Mouse (Mus musculus): ENCODE results near the gene Sv2c.
"Not testable (repeated sequence)": the region's sequence is repeated elsewhere in the genome, so short reads cannot be mapped to it uniquely, and the experiment has no call there.

Sv2c gene

GRCm38 (mm10) chr13:96132401-96132816 is at the start of gene Sv2c:
Gene Sv2c, minus strand, starts transcription at chr13:96132577.
- DNase-seq = peak; percentile 38 to 65

GRCm38 (mm10) chr13:96180671-96181161 is 48.3 kb upstream of the Sv2c start:
- DNase-seq = no peak

- peak in 1 of 2 experiments; percentile 27 for DNase-seq
Measured at GRCm38 (mm10) chr13:96175591-96176212, 43.3 kb upstream of the Sv2c start.

GRCm38 (mm10) chr13:96173686-96174085 is 41.3 kb upstream of the Sv2c start:
- DNase-seq = no peak

GRCm38 (mm10) chr13:96172290-96172689 is 39.9 kb upstream of the Sv2c start:
- no peak for DNase-seq

- no peak for DNase-seq
Measured at GRCm38 (mm10) chr13:96168991-96169665, 36.8 kb upstream of the Sv2c start.

- no peak for DNase-seq
Measured at GRCm38 (mm10) chr13:96166593-96166992, 34.2 kb upstream of the Sv2c start.

GRCm38 (mm10) chr13:96133363-96134100 is 1.2 kb upstream of the Sv2c start:
- no peak for DNase-seq

GRCm38 (mm10) chr13:96132833-96133232 is 456 bp upstream of the Sv2c start:
- no peak for DNase-seq

- DNase-seq = no peak
Measured at GRCm38 (mm10) chr13:96131911-96132310, 466 bp downstream of the Sv2c start.

- DNase-seq = peak; percentile 6 to 46
Measured at GRCm38 (mm10) chr13:96131050-96131449, 1.3 kb downstream of the Sv2c start.

- no peak for DNase-seq
Measured at GRCm38 (mm10) chr13:96129081-96129480, 3.3 kb downstream of the Sv2c start.

GRCm38 (mm10) chr13:96126669-96127068 is 5.7 kb downstream of the Sv2c start:
- DNase-seq = no peak

GRCm38 (mm10) chr13:96125011-96125410 is 7.4 kb downstream of the Sv2c start:
- DNase-seq = no peak

GRCm38 (mm10) chr13:96112711-96113110 is 19.7 kb downstream of the Sv2c start:
- DNase-seq = no peak

- DNase-seq = no peak
Measured at GRCm38 (mm10) chr13:96110767-96111166, 21.6 kb downstream of the Sv2c start.

GRCm38 (mm10) chr13:96106367-96106766 is 26.0 kb downstream of the Sv2c start:
- no peak for DNase-seq

GRCm38 (mm10) chr13:96090929-96091328 is 41.4 kb downstream of the Sv2c start:
- no peak for DNase-seq

GRCm38 (mm10) chr13:96085581-96086302 is 46.6 kb downstream of the Sv2c start:
- no peak for DNase-seq

GRCm38 (mm10) chr13:96081754-96082153 is 50.6 kb downstream of the Sv2c start, which contains the start of gene Gm17190:
Gene Gm17190, plus strand, starts transcription at chr13:96082054.
- DNase-seq = not testable (repeated sequence)

- not testable (repeated sequence) for DNase-seq
Measured at GRCm38 (mm10) chr13:96081276-96081675, 51.1 kb downstream of the Sv2c start, which contains the start of gene Gm20075. Gene Gm20075, minus strand, starts transcription at chr13:96081376.

GRCm38 (mm10) chr13:96073555-96073954 is 58.8 kb downstream of the Sv2c start:
- peak in 1 of 2 experiments; percentile 25 for DNase-seq

- DNase-seq = no peak
Measured at GRCm38 (mm10) chr13:96052755-96053154, 79.6 kb downstream of the Sv2c start.
